Mouse (Mus musculus): ENCODE results near the gene Fam120c.
"Not testable (repeated sequence)": the region's sequence is repeated elsewhere in the genome, so short reads cannot be mapped to it uniquely, and the experiment has no call there.

Gene Fam120c

DNA sequence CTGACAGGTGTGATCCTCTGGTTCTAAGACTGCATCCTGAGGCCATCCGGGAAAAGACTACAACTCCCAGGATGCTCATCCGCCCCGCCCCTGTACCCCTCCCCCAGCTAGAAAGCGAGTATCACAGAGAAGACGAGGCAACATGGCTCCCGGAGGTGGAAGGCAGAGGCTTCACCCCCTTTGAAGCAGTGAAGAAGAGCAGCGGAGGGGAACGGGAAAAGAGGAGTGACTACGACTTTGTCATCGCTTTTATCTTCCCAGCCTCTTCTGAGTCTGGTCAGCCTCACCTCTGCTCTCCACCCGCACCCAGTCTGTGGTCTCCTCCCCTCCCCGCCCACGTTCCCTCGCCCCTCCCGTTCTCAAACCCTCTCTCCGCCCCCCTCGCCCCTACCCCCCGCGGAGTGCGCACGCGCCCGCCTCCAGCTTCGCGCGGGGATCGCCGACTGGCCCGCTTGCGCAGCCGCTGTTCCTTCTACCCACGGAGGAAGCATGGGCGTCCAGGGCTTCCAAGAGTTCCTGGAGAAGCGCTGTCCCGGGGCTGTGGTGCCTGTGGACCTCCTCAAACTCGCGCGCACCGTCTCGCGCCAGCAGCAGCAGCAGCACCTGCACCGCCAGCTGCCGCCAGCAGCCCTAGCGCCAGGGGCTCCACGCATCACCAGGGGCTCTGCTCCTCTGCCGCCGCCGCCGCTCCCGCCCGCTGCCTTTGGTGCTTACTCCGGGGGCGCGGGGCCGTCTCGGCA is at the start of gene Fam120c:
Gene Fam120c (plus strand): TSS at position 415 of the 740 bp plus-strand sequence.
- peak; percentile 62 to 72 for DNase-seq (ENCODE audit: low spot score in 2 of 2)

DNA sequence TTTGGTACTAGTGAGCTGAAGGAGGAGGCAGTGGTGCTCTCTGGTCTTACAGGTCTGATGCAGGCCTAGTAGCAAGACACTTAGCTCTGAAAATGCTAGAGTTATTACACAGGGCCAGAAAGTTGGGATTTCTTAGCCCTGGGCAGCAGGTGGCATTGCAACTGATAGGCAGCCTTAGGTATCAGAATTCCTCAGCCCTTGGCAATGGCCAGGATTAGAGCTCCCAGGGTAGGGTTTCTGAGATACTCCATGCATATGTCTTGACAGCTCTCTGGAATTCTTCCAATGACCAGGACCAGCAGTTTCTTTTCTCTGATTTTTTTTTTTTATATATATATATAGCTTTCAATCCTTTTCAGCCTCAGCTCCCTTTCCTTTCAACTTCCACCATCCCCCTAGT is 45.6 kb upstream of the Fam120c start:
- no peak for DNase-seq (ENCODE audit: low spot score in 2 of 2)

DNA sequence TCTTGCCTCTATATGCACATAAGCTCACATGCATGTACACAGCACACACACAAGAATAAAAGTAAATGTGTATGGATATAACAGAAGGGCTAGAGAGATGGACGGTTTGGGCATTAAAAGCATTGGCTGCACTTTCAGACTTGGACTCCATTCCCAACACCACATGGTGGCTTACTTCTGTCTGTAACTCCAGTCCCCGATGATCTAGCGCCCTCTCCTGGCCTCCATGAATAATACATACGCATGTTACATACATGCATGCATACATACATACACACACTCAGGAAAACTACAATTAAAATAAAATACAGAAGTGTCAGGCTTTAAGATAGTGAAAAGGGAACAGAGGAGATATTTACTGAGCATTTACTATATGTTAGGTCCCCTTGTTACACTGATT is 30.2 kb upstream of the Fam120c start:
- DNase-seq (ENCODE audit: low spot score in 2 of 2): no peak

DNA sequence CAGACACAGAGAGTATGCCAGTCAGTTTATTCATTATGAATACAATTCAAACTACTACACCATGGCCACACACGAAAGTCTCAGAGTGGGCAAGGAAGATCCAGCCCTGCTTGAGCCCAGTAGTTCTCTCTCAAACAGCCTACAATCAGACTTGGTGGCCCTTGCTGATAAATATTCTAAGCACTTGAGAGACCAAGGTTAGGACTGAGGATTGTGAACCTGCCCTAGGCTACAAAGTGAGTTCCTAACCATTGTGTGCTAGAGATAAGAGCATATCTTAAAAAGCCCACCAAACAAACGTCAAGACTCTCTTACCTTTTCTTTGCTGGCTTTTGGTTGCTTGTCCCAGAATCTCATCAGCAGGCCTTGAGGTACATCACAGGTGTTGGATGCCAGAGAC is 10.4 kb upstream of the Fam120c start:
- no peak for DNase-seq (ENCODE audit: low spot score in 2 of 2)

DNA sequence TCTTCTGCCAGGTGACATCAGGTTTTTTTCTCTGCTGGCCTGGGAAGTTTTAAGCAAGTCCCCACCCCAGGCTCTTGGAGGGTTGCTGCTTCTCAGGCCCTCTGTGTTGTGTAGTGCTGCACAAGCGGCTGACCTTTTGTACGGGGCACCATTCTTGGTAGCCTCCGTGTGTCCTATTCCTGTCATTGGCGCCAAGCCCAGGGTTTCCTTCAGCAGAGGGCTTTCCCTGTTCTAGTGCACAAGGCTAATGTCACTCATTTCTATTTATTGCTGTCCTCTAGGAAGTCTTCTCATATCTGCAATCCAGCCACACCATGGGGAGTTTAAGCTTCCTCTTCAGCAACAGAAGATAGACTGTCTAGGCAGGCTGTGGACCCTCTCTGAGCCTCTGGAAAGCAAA is 6.2 kb upstream of the Fam120c start:
- DNase-seq (ENCODE audit: low spot score in 2 of 2): no peak

DNA sequence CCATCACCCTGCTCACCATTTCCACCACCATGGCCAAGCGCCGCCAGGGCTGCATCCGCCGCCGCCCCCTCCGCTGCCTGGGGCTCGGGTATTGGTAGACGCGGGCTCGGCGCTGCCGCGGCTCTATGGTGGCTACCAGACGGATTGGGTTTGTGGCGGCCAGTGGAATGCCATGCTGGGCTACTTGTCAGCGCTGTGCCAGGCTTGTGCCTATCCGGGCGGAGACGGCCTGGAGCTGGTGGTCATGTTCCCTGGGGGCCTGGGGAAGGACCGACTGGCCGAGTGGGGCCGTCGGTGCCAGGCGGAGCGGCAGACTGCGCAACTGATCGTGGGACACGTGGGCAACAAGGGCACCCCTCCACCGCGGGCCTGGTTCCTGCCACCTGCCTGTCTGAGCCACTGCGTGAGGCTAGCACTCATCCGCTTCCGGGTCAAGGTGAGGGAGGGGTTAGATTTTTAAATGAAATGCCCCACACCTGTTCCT is 568 bp downstream of the Fam120c start:
- peak; percentile 15 to 31 for DNase-seq (ENCODE audit: low spot score in 2 of 2)

DNA sequence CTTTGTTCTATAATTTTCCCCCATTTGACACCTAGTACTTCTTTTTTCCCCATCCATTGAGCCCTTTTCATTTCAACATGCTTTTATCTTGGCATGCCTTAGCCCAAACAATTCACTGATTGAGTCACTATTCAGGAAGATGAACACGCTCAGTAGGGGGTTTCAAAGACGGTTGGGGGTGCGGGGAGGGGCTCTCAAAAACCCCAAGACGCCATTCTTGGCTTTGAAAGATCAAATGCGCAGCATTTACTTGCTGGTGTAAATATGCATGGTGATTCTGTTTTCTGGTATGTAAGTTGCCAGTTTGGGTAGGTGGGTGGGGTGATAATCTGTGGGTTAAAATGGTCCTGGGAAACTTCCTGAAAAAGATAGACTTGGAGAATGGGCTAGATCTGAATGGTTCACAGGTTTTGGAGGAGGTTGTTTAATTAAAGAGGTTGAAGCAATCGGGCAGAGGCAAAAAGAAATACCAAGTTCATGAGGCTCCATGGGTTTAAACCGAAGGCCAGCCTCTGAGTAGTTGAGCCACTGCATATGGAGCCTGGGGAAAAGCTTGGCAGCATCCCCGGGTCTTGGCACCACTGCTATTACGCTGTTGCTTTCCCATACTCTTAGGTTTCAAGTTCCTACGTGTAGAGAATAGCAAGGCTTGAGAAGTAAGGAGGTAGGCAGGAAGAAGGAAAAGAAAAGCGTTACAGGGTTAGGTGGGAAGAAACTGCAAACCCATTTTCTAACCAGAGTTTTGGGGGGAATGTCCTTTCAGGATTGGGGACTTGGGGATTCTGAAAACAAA is 1.6 kb downstream of the Fam120c start:
- DNase-seq (ENCODE audit: low spot score in 2 of 2): no peak

DNA sequence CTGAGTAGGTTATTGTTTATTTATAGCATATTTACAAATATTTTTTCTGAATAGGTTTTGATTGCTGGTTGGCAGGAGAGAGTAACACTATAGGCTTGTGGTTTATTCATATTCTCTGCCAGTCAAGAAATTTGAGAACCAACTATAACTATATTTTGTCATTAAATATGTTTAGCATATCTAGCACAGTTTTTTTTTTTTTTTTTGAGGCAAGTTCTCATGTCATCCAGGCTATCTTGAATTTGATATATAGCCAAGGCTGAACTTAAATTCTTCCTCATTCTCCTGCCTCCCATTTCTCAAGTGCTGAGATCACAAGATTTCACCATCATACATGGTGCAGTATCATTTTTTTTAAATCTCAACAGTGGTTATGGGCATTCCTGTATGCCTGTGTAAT is 3.3 kb downstream of the Fam120c start:
- DNase-seq (ENCODE audit: low spot score in 2 of 2): no peak

DNA sequence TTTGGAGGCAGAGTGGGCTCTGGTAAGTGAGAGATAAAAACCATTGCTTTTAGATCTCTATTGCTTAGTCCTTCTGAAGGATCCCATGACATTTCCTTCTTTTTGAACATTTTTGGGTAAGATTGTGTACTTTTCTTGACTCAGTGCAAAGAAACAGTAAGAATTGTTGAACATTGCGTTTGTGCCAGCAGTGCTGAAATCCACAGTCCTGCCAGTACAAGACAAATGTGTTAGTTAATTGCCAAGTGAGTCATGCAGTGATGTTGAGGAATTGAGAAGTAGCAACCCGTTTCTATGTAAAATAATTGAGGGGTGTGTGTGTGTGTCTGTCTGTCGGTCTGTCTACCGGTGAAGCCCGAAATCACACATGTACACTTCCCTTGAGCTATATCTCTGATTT is 5.3 kb downstream of the Fam120c start:
- no peak for DNase-seq (ENCODE audit: low spot score in 2 of 2)

DNA sequence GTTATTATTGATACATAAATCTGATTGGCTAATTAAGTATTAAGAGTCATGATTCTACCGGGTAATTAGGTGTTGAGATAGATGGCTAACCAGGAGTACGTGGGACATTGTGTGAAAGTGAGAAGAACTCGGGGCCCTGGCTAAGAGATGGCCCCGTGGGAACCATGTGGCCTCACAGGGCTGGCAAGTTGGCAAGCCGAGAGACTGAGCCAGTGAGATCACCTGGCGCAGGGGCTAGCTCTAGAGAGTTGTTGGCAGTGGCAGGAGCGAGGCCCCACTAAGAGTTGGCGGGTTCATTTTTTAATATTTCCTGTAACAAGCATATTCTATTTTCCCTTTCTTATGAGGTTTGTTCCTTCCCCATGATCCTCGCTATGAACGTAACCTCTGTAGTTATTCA is 74.8 kb downstream of the Fam120c start:
- no peak for DNase-seq (ENCODE audit: low spot score in 2 of 2)

DNA sequence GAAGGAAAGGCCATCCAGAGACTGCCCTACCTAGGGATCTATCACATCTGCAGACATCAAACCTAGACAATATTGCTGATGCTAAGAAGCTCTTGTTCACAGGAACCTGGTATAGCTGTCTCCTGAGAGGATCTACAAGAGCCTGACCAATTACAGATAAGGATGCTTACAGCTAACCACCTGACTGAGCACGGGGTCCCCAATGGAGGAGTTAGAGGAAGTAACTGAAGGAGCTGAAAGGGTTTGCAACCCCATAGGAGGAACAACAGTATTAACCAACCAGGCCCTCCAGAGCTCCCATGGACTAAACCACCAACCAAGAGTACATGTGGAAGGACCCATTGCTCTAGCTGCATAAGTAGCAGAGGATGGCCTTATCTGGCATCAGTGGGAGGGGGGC is 76.8 kb downstream of the Fam120c start:
- DNase-seq (ENCODE audit: low spot score in 2 of 2): no peak

DNA sequence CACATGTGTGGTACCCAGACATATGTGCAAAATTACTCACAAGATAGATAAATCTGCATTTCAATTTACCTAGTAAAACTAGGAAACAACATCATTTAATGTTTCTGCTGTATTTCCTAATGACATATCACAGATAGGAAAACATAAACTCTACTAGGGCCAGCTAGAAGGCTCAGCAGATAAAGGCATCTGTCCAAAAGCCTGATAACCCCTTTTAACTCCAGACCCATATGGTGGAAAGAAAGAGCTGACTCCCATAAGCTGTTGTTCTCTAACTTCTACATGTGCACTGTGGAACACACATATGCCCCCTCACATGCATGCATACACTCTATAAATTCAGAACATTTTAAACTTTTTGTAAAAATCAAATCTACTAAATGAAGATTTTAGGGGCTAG is 99.7 kb downstream of the Fam120c start:
- no peak for DNase-seq (ENCODE audit: low spot score in 2 of 2)

DNA sequence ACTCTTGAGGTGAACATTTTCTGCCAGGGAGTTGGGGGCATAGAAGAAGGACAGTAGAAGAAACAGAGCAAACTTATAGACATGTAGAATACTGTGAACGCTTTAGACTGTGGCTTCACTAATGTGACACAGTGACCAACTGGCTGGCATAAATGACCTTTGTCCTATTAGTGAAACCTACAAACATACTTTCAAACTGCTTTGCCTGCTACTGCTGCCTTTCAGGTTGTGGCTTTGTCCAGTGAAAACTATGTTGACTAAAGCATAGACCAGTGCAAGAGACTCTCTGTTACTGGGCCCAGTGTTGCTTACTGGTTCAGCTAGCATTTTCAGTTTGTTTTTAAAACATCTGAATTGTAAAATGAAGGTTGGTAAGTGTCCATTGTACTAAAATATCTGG is 100.2 kb downstream of the Fam120c start:
- DNase-seq (ENCODE audit: low spot score in 2 of 2): no peak

DNA sequence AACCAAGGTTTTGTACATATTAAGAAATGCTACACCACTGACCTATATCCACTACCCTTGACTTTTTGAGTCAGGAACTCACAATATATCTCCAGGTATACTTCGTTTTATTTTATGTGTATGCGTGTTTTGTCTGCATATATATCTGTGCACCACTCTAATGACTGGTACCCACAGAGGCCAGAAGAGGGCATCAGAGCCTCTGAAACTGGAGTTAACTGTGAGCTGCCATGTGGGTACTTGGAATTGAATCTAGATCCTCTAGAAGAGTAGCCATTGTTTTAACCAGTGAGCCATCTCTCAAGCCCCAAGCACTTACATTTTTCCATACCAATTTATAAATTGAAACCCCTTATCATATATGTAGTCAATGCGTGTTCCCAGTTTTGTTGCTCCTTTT is 144.2 kb downstream of the Fam120c start:
- no peak for DNase-seq (ENCODE audit: low spot score in 2 of 2)

DNA sequence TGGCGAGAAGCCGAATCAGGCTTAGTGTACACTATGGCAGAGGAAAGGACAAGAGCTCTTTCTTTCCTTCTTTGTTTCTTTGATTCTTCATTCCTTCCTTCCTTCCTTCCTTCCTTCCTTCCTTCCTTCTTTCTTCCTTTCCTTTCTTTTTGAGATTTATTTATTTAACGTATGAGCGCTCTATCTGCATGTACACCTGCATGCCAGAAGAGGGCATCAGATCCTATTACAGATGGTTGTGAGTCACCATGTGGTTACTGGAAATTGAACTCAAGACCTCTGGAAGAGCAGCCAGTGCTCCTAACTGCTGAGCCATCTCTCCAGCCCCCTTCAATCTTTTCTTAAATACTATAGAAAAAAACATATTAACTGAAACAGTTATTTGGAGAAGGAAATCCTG is 149.3 kb downstream of the Fam120c start:
- not testable (repeated sequence) for DNase-seq (ENCODE audit: low spot score in 2 of 2)

DNA sequence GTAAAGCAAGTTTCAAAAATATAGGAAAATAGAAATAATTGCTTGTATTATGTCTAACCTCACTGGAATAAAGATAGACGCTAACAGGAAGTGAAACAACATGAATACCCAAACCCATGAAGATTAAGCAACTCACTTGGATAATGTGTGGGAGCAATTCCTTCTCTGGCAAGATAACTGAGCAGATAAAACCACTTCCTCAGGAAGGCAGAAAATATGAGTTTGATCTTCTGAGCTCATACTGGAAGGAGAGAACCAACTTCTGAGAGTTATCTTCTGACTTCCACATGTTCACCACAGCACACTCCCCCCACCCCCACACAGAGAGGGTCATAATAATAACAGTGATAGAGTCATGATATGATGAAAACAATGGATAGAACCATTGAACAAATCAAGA is 152.6 kb downstream of the Fam120c start:
- DNase-seq (ENCODE audit: low spot score in 2 of 2): no peak

DNA sequence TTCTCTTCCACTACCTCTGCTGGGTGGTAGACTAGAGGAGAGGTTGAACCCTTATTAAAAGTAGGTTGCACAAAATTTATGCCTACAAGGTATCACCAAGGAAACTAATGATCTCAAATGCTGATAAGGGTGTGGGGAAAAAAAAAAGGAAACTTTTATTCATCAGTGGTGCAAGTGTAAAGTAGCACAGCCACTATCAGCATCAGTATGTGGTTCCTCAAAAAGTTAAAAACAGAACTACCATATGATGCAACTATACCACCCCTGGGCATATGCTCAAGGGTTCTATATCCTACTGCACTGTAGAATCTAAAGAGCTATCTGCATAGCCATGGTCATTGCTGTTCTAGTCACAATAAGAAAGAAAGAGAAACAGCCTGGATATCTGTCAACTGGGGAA is 164.6 kb downstream of the Fam120c start:
- no peak for DNase-seq (ENCODE audit: low spot score in 2 of 2)

DNA sequence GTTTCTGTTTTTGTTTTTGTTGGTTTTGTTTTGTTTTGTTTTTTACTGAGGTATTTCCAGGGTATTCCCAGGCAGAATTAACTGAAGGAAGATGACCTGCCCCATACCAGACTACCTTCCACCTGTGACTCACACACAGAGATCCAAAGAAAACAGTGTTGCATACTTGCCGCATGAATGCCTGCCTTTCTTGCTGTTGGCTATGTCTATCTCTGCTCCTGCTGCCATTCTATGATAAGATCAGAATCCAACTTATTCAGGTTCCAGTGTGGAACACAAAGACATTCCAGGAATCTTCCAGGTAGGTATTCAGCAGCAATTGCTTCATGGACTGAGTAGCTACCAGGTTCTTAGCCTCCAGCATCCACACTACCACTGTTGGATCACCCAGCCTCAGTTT is 165.9 kb downstream of the Fam120c start:
- DNase-seq (ENCODE audit: low spot score in 2 of 2): no peak

DNA sequence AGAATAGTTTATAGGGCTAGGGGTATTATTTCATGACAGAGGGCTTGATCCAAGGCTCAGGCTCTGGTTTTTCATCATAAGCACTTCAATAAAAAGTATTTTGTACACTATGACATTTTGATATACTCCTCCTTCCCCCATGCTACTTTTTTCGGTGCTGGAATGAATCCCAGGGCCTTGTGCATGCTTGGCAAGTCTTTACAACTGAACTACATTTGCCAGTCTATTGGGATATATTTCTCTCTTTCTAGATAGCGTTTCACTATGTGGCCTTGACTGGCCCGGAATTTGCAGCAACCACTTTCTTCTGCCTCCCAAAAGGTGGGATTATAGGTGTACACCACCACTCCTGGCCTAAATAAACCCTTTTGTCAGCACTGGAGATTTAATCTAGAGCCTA is 169.1 kb downstream of the Fam120c start:
- DNase-seq (ENCODE audit: low spot score in 2 of 2): no peak

DNA sequence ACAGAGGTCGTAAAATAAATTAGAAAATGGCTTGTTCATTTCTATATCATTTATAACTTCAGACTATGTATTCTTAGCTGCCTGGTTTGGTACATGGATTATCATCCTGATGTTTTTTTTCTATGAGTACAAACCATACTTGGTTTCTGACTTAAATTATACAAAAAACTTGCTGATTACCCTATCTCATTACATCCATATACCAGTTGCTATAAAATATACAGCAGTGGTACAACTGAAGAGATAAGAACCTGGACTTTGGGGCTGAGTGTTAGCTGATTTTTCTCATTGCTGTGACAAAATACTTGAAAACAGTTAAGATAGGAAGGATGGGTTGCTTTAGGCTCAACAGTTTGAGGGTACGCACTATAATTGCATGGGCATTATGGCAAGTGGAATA is 169.7 kb downstream of the Fam120c start:
- no peak for DNase-seq (ENCODE audit: low spot score in 2 of 2)

DNA sequence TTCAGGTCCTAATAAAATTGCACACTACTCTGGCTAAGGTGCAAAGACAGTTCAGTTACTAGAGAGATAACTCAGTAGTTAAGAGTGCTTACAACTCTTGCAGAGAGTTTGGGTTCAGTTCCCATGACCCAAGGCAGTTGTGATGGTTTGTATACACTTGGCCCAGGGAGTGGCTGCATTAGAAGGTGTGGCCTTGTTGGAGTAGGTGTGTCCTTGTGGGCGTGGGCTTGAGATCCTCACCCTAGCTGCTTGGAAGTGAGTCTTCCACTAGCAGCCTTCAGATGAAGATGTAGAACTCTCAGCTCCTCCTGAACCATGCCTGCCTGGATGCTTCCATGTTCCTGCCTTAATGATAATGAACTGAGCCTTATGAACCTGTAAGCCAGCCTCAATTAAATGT is 174.2 kb downstream of the Fam120c start:
- DNase-seq (ENCODE audit: low spot score in 2 of 2): no peak

DNA sequence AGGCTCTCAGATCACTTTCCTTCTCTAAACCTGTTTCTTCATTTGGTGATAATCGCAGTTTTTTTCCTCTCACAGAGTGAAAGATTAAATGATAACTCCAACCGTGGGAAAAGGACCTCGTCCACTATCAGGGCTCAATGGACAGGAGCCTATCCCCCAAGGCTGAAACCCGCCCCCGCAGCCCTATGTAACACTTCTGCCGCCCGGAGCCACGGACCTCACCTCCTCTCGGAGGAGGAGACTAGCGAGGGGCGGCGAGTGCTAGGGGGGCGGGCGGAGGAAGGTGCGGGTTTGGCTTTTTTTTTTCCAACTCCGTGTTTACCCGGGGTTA is 176.1 kb downstream of the Fam120c start:
- DNase-seq (ENCODE audit: low spot score in 2 of 2): no peak
